Mouse (Mus musculus): Measurements from ENCODE around the gene Pttg1ip.

Pttg1ip gene

GRCm38 (mm10) chr10:77638956-77639355, 57.4 kb downstream of the Pttg1ip start:
- DNase-seq (ENCODE audit: low spot score), result no peak

GRCm38 (mm10) chr10:77643160-77643559, 61.6 kb downstream of the Pttg1ip start:
- no peak for DNase-seq (ENCODE audit: low spot score)

- DNase-seq (ENCODE audit: low spot score), result no peak
Measured at GRCm38 (mm10) chr10:77645571-77645970, 64.1 kb downstream of the Pttg1ip start.

GRCm38 (mm10) chr10:77647461-77647860, 65.9 kb downstream of the Pttg1ip start:
- no peak for DNase-seq (ENCODE audit: low spot score)

- no peak for DNase-seq (ENCODE audit: low spot score)
Measured at GRCm38 (mm10) chr10:77647901-77648300, 66.4 kb downstream of the Pttg1ip start.
